Mouse (Mus musculus): ENCODE measurements around the gene Hamp2.
"Not testable (repeated sequence)": the region's sequence is repeated elsewhere in the genome, so short reads cannot be mapped to it uniquely, and the experiment has no call there.

The Hamp2 gene

DNA sequence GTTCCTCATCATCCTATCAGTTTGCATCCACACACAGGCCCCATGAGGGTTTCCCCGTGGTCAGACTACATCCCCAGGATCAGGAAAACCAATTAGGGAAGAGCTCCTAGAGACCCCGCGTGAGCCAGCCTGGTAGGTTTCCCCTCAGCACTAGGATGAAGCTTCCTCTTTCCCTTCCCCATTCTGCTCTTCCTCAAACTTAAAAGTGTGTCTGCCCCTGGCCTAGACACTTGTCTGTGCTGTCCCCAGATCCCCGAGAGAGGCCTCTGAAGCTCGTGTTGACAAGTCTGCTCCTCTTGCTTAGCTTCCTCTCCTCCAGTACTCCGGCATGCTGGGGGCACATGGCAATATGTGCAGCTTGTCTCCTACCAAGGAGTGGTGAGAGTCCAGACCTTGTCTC, 29.0 kb upstream of the Hamp2 start:
- no peak for DNase-seq (ENCODE audit: low spot score in 2 of 2)

- no peak for DNase-seq (ENCODE audit: low spot score in 2 of 2)
Measured at GRCm38 (mm10) chr7:30952441-30953265, 28.2 kb upstream of the Hamp2 start.

GRCm38 (mm10) chr7:30949902-30950301, 25.4 kb upstream of the Hamp2 start:
- not testable (repeated sequence) for DNase-seq (ENCODE audit: low spot score in 2 of 2)

DNA sequence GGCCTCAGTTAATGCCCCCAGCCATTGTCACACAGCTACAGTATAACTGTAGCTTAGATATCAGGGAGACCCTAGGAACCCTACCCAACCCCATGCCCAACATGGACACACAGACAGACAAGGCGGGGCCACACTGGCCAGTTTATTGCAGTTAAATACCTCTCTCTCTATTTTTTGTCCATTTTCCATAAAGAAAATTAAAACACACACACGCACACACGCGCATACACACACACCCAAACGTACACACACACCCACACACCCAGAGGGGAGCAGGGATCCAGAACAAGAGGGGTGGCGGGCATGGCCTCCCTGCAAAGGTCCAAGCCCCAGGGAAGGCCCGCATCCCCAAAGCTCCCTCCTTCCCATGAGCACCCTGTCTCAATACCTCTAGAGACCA, 21.4 kb upstream of the Hamp2 start:
- DNase-seq (ENCODE audit: low spot score in 2 of 2): no peak

GRCm38 (mm10) chr7:30945466-30945865, 21.0 kb upstream of the Hamp2 start:
- not testable (repeated sequence) for DNase-seq (ENCODE audit: low spot score in 2 of 2)

- not testable (repeated sequence) for DNase-seq (ENCODE audit: low spot score in 2 of 2)
Measured at GRCm38 (mm10) chr7:30944706-30945105, 20.2 kb upstream of the Hamp2 start.

- DNase-seq (ENCODE audit: low spot score in 2 of 2): no peak
Measured at GRCm38 (mm10) chr7:30943909-30944635, 19.6 kb upstream of the Hamp2 start, which contains the start of gene Hamp. Gene Hamp (minus strand): TSS chr7:30944032.

- DNase-seq (ENCODE audit: low spot score in 2 of 2): not testable (repeated sequence)
Measured at GRCm38 (mm10) chr7:30942365-30942764, 17.9 kb upstream of the Hamp2 start.

GRCm38 (mm10) chr7:30940070-30940469, 15.6 kb upstream of the Hamp2 start:
- not testable (repeated sequence) for DNase-seq (ENCODE audit: low spot score in 2 of 2)

DNA sequence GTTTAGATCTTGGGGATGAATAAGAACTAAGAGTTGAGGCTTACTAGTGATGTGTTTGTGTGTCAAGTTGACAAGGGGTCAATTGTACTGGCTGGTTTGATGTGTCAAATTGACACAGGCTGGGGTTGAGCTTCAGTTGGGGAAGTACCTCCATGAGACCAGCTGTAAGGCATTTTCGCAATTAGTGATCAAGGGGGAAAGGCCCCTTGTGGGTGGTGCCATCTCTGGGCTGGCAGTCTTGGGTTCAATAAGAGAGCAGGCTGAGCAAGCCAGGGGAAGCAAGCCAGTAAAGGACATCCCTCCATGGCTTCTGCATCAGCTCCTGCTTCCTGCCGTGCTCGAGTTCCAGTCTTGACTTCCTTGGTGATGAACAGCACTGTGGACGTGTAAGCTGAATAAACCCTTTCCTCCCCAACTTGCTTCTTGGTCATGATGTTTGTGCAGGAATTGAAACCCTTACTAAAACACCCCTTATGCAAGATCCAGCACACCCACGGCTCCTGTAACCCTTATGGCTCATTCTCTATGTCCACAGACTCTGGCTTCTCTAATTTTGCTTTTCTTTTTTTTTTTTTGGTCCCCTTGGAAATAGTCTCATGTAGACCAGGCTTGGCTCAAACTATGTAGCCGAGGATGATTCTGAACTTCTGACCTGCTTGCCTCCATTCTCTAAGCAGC, 11.1 kb upstream of the Hamp2 start:
- DNase-seq (ENCODE audit: low spot score in 2 of 2): not testable (repeated sequence)

DNA sequence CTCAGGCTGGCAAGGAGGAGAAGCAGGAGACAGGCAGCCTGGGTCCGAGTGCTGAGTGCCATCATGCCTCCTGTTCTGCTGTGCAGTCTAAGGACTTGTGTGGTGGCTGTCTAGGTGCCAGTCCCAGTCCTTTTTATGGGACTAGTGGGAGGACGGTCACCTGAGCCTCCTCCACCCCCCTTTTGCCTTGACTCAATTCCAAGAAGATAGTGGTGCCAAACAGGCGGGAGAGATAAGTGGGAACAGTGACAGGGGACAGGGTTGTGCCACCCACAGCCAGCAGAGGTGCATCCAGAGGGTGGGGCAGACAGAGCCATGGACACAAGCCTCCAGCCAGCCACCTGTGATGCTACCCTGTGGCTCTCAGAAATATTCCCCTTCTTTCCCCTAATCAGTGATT, 410 bp downstream of the Hamp2 start:
- DNase-seq (ENCODE audit: low spot score in 2 of 2): no peak

DNA sequence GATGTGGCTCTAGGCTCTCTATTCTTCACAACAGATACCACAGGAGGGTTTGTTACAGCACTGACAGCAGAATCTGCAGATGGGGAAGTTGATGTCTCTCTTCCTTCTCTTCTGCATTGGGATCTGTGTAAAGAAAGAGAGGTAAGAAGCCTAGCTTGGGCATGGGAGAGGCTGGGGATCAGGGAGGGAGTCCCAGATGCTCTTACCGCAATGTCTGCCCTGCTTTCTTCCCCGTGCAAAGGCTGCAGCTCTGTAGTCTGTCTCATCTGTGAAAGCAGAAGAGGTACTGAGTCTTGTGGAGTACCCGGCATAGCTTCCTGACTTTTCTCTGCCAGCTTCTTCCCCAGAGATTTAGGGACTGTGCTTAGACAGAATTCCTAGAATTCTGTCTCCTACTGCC, 2.0 kb downstream of the Hamp2 start:
- DNase-seq (ENCODE audit: low spot score in 2 of 2): not testable (repeated sequence)

- no peak for DNase-seq (ENCODE audit: low spot score in 2 of 2)
Measured at GRCm38 (mm10) chr7:30920217-30920616, 4.3 kb downstream of the Hamp2 start.

- DNase-seq (ENCODE audit: low spot score in 2 of 2): no peak
Measured at GRCm38 (mm10) chr7:30917219-30917618, 7.3 kb downstream of the Hamp2 start.

DNA sequence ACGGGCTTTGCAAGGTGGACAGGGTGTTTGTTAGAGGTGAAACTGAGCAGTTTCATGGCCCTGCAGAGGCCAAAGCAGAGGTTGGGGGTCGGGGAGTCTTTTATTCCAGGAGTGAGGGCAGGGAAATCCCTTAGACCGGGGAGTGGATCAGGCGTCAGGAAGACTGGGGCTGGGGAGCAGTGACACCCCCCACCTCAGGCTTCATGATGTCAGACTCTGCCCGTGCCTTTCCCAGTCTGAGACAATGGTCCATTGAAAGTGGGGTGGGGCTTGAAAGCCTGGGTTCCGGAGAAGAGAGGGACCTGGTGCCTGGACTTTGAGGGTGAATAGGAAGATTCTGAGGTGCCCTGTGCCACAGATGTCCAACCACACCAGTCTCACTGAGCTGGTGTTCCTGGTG, 7.8 kb downstream of the Hamp2 start:
- DNase-seq (ENCODE audit: low spot score in 2 of 2): no peak

DNA sequence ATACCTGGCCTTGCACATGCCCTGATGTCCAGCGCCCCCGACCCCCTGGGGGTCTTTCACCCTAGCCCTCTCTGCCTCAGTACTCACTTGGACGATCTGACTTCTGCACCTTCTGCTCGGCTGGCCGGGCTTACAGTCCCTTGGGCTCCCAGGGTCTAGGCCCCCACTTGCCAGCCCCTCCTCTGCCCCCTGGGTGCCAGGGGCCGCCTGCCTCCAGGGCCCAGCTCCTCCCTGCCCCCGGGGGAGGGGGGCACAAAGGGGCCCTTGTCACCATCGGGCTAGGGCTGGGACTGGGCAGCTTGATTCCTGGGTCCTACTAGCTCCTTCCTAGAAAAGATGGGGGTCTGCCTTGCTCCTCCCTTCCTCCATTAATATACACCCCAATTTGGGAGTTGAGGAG, 9.7 kb downstream of the Hamp2 start, which contains the start of gene Mag:
Gene Mag, minus strand, starts transcription at position 142 of the 400 bp plus-strand sequence.
- no peak for DNase-seq (ENCODE audit: low spot score in 2 of 2)

- no peak for DNase-seq (ENCODE audit: low spot score in 2 of 2)
Measured at GRCm38 (mm10) chr7:30909773-30910172, 14.7 kb downstream of the Hamp2 start.

GRCm38 (mm10) chr7:30908992-30909431, 15.5 kb downstream of the Hamp2 start:
- no peak for DNase-seq (ENCODE audit: low spot score in 2 of 2)

DNA sequence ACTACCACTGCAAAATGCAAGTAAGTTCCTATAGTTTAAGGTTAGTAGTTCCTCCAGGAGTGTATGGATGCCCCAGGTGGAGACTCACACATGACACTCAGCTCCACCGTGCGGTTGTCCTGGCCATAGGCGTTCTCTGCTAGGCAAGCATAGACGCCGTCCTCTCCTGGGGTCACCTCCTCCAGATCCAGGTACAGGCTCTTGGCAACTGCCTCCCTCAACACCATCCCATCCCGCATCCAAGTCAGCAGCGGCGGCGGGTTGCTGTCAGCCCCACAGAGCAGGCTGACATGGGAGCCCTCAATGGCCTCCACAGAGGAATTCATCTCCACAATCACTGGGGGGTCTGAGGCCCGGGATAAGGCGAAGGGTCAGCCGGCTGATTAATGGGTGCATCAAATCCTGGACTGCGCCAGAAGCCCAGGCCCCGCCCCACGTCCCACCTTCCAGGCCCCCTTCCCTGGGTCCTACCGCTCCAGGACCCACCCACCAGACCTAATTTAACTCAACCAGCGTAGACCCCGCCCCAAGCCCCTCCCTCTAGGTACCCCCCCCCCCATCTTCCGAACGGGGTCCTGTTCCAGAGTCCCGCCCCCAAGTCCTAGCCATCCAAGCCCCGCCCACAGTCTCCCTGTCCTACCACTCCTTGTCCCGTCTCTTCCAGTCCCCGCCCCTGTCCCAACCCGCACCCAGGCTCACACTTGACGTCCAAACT, 16.0 kb downstream of the Hamp2 start:
- DNase-seq (ENCODE audit: low spot score in 2 of 2): no peak

DNA sequence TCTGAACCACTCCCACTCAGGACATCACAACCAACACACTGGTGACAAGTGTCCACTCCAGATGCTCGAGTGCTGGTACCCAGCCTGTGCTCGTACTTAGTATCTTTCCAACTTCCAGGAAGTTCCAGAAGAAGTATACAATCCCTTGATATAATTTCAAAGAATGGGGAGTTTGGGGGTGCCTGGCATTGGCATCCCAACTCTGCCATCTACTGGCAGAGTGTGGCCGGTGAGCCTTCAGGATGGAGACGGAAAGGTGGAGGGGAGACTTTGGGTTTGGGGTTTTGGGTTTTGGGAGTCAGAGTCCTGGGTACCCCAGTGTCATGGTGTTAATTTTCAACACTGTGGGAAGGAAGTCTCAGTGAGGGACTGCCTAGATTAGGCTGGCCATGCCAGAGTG, 20.4 kb downstream of the Hamp2 start:
- no peak for DNase-seq (ENCODE audit: low spot score in 2 of 2)

DNA sequence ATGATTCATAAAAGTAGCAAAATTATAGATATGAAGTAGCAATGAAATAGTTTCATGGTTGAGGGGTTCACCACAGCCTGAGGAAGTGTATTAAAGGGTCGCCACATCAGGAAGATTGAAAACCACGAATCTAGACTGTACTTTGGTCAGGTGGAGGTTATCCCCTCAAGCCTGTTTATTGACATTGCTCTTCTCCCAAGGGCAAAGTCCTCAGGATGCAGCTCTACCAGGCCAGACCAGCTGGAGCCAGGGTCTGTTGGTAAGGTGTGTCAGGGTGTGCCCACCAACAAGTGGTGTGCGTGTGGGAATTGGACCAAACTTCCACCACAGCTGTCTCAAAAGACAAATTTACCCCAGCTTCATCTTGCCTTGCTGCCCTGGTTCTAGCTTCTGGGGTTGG, 29.3 kb downstream of the Hamp2 start:
- DNase-seq (ENCODE audit: low spot score in 2 of 2): no peak

GRCm38 (mm10) chr7:30892515-30892914, 32.0 kb downstream of the Hamp2 start:
- no peak for DNase-seq (ENCODE audit: low spot score in 2 of 2)
